Mouse (Mus musculus): ENCODE data around the gene Rasl11b.
A peak's percentile ranks its signal among the peaks of the same experiment; 100 is the strongest.

Rasl11b gene

DNA sequence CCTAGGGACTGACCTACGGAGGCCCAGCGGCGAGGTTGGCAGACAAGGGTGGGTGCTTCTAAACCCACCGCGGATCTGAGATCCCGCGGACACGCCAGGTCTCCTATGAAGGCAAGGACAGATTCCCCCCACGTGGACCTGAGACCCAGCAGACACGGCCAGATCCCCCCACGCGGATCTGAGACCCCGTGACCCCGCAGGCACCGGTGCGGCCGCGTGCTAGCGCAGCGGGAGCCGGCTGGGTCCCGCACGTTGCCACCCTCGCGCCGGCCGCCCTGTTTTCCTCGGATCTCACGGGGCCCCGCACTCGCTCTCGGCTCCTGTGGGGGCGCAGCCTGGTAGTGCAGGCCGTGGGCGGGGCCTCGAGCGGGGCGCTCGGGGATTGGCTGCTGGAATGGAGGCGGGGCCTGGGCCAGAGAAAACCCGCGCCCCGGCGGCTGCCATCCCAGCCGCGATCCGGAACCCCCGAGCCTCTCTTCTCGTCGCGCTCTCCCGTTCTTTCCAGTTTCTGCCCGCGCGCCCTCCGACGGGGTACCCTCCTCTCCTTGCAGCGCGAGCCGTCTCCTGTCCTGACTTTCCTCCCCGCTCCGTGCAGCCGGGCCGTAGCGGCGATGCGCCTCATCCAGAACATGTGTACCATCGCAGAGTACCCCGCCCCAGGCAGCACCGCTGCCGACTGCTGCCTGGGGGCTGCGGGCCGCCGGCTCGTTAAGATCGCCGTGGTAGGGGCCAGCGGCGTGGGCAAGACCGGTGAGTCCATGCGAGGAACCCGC is at the start of gene Rasl11b:
Gene Rasl11b (plus strand): TSS at position 446 of the 773 bp plus-strand sequence.
- peak; percentile 91 for DNase-seq (ENCODE audit: low spot score)

GRCm38 (mm10) chr5:74147631-74148030 is 47.5 kb upstream of the Rasl11b start:
- DNase-seq (ENCODE audit: low spot score), result no peak

- DNase-seq (ENCODE audit: low spot score), result no peak
Measured at GRCm38 (mm10) chr5:74149975-74150374, 45.1 kb upstream of the Rasl11b start.

DNA sequence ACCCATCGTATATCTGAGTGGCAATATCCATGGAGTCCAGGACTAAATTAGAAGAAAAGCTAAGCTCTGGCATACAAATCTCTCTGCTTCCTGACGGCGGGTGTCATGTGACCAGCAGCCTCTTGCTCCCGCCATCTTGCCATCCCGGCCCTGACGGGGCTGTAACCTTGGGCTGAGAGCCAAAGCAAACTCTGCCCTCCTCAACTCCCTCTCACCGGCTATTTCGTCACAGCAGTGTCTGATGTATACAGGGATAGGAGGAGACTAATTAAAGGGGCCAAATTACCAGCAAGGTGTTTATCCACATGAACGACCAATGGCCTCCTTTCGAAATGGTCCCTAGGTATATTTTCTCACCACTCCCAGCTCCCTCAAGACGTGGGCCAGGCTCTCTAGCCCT is 43.3 kb upstream of the Rasl11b start:
- DNase-seq (ENCODE audit: low spot score), result no peak

DNA sequence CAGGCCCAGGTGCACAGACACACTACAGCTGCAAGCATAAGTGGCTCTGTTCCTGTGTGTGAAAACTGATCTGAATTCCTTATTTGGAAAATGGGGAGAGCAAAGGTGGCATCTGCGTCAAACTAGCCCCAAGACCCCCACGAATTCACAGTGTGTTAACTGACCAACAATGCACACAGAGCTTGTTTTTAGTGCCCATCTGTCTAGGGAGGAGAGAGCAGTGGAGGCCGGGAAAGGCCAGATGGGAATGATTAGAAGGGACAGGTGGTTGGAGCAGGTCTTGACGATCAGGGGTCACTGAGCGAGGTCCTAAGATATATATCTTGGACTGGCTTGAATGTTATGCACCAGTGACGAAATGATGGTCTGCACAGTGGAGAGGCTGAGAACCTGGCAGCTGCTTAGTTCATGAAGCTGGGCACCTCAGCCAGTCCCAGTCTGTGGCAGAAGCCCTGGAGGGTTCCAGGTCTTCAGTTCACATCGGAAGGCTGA is 39.2 kb upstream of the Rasl11b start:
- DNase-seq (ENCODE audit: low spot score), result no peak

DNA sequence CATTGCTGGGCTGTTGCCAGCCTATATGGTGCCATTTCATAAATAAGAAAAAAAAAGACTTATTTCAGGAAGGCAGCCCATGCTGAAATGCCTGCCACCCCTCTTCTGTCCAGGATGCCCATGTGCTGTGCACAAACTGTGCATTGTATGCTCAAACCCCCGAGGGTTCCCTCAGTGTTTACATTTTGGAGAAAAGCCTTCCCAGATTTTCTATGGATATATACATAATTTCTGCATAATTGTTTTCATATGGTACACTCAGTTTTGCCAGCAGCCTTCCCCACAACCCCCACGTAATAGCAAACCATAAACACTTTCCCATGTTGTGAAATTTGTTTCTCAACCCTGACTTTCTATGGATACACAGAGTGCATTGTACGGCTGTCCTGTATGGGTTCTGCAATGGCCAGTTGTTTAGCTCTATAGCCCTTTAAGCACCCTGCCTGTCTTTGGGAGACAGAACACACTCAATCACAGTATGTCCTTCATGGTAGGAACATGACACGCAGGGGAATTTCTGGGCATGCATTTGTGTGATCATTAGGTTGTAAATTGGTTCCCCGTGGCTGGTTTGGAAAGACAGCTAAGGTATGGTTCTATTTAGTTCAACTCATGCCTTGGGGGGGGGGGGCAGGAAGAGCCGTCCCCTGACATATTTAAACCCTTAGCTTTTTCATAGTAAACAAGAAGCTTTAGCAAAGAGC is 36.0 kb upstream of the Rasl11b start:
- DNase-seq (ENCODE audit: low spot score), result no peak

DNA sequence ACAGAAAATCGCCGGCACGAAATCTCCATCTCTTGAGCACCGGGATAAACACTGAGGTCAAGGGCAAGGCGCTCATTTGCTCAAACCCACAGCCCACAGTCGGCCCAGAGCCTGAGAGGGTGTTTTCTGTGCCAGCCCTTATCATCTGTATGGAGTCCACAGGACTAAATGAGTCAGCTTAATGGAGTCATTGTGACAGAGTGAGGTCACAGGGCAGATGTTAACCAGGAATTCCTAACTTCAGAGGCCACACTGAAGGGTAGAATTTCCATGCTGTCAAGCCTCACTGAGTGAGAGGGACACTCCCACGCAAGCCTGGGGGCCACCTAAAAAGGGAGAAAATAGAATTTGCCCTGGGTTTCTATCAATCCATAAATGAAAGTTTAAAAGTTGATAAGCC is 35.2 kb upstream of the Rasl11b start:
- no peak for DNase-seq (ENCODE audit: low spot score)

GRCm38 (mm10) chr5:74160349-74160748 is 34.7 kb upstream of the Rasl11b start:
- no peak for DNase-seq (ENCODE audit: low spot score)

DNA sequence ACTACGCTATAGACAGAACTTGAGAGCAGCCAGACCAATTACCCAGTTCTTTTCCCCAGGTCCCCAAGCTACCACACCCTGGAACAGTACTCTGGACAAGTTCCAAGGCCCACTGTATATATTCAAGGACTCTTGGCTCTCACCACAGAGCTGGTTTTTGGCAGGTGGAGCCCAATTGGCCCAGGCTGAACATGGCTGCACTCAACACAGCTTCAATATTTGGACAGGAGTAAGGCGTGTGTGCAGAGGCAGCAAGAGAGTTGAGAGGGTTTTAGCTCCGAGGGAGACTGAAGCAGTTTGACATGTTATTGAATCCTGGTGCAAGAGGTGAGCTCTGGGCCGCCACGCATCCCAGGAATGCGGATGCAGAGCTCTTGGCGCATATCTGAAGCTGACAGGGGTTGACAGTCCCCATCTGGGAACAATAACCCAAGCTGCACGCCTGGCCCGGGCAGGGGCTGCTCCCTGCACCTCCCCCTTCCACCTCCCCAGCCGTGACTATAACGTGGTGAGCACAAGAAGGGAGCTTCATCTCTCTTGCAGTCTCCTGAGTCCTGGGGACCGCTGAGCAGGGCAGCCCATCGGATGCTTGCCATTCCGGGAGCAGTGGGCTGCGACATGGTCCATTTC is 33.7 kb upstream of the Rasl11b start:
- DNase-seq (ENCODE audit: low spot score), result no peak

- no peak for DNase-seq (ENCODE audit: low spot score)
Measured at GRCm38 (mm10) chr5:74162013-74162412, 33.1 kb upstream of the Rasl11b start.

DNA sequence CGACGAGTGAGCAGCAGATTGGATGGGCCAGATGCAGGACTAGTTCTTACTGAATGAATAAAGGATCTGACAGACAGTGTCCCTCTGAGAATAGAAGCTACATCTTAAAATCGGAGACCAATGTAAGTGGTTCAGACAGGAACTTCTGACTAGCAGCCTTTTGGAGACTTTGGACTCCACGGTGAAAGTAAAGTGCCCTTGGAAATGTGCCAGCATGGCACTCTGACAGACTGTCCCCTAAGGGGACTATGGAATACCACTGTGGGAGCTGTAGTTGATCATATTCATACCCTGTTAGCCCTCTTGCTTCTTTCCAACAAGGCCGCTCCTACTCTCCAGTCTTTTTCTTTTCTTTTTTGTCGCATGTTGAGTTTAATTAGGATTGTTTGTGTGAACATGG is 31.9 kb upstream of the Rasl11b start:
- DNase-seq (ENCODE audit: low spot score), result no peak

DNA sequence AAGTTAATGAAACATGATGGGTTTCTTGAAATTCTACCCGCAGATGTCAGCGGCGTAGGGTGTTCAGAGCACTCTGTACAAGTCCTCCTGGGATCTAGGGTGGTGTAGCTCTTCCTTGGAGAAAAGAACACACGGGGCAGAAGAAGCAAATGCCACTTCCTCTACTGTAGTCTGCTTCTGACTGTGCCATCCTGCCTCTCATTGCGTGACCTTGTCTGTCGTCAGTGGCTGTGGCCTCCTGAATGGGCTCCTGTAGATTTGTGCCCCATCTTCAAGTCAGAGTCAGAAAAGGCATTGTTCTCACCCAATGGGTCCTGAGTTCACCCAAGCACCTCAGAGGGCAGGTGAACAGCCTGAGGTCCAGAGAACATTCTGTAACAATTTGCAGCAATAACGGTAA is 30.5 kb upstream of the Rasl11b start:
- DNase-seq (ENCODE audit: low spot score), result no peak

DNA sequence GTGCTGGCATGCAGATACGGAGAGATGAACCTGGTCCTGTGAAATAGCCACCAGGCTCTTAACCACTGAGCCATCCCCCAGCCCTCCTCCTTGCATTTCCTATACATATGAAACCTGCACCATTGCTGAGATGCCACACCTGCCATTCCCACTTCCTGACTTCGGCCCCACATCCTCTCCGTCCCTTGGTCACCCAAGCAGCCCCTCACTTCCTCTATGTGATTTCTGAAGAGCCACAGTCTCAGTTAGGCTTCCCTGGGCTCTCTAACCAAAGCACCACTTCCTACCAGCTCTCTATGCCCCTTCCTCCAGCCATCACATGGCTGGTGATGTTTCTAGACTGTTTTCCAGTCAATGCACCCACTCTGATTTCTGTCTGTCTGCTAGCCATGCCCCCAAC is 28.4 kb upstream of the Rasl11b start:
- no peak for DNase-seq (ENCODE audit: low spot score)

- no peak for DNase-seq (ENCODE audit: low spot score)
Measured at GRCm38 (mm10) chr5:74168085-74168484, 27.0 kb upstream of the Rasl11b start.

DNA sequence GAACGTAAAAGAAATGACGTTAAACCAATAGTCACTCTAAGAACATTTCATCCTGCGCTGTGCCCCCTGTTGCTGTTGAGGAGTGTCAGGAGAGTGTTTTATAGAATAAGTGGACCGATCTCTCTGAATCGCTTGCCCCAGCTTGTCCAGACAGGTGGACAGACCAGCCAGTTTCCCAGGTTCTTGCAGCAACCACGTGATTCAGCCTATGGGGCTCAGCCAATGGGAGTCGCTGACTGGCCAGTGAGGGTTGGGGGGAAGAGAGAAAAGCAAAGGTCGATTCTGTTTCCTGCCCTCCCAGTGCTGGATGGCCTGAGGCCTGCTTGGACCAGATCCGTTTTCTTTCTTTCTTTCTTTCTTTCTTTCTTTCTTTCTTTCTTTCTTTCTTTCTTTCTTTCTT is 23.3 kb upstream of the Rasl11b start:
- DNase-seq (ENCODE audit: low spot score), result no peak

GRCm38 (mm10) chr5:74172208-74172607 is 22.9 kb upstream of the Rasl11b start:
- no peak for DNase-seq (ENCODE audit: low spot score)

DNA sequence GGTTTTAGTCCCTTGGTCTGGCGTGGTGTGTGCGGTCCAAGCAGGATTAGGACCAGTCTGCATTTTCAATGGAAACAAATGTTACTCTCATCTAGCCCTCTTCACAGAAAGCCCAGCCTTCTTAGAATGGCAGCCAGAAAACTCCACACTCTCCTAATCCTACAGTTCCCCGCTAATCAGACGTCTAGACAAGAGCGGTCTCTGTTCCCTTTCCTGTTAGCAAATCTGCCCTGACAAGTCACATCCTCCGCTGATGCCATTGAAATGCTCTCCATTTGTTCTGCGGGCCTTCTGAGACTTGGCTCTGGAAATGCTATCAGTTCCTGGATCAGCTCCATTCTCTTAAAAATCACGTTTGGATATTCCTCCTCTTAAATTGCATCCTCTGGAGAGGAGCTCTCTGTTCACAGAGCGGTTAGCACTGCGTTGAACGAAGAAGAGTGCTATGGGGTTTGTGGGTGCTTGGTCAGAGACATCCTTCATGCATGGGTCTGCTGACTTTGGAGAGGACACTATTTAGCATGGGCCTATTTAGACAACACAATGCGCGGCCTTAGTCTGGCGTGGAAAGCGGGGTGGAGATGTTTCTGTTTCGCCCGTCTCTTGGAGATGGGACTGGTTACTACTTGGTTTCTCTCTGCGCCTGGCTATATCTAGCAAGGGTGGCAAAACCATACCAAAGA is 21.8 kb upstream of the Rasl11b start:
- DNase-seq (ENCODE audit: low spot score), result no peak

DNA sequence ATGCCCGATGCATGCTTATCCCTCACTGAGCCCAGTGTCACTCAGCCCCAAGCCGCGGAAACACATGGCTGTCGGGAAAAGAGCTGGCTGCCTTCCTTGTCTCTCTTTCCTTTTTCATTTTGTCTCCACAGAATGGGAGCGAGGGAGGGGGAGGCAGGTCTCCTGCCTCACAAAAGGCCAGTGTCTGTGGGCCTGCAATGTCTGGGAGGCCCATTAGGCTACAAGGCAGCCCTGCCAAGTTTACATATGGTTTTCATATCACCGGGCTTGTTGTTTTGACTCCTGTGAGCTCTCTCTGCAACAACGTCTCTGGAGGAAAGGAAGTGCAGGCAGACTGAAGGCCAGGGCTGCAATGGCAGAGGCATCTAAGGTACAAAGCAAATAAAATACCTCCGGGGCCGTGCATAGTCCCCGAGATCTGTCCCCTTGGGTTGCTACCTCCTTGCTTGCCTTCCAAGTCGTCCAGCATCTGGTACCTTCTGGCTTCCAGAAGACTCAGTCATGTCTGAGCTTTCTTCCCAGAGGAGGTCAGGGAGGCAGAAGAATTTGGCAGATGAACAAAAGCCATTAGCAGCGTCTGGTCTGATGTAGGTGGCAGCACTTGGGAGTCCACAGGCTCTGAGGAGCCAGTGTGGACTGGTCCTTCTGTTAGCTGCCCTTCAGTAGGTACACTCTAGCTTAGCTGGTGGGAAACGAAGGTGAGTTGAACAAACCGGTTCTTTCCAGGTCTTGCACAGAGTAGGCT is 19.4 kb upstream of the Rasl11b start:
- no peak for DNase-seq (ENCODE audit: low spot score)

DNA sequence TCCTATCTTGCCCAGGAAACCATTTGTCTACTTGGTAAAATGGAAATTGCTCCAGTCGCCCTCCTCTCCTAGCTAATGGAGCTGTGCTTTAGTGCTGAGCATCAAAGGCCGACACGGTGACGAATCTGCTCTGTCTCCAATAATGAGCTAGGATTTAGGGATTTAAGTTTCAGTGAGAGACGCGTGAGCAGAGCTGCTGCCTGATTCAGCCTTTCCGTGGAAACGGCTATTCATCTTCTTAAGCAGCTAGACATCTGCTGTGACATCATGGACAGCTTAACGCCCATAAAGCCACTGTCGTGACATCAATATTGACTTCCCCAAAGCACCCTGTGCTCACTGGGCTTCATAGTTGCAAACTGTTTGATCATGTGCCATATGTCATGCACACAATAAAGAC is 14.9 kb upstream of the Rasl11b start:
- no peak for DNase-seq (ENCODE audit: low spot score)

- DNase-seq (ENCODE audit: low spot score), result no peak
Measured at GRCm38 (mm10) chr5:74183118-74183517, 12.0 kb upstream of the Rasl11b start.

DNA sequence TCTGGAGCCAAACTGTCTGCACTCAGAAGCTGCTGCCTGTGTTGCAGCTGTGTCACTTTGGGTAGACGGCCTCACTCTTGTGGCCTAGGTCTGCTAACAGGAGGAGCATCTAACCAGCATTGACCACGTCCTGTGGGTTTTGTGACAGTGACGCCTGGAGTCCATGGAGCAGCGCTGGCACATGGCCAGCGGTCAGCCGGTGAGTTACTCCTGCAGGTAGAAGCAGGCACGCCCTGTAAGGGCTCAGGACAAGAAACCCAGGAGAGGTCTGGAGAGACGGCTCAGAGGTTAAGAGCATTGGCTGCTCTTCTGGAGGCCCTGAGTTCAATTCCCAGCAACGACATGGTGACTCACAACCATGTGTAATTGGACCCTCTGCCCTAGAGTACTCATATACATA is 10.5 kb upstream of the Rasl11b start:
- no peak for DNase-seq (ENCODE audit: low spot score)

GRCm38 (mm10) chr5:74188076-74188475 is 7.0 kb upstream of the Rasl11b start:
- DNase-seq (ENCODE audit: low spot score), result no peak
